Mouse (Mus musculus) heart, adult 18-20 months (tissue): Measurements from ENCODE around the gene Nfix. TPM values are rescaled to one million over a fixed set of nuclear protein-coding genes. Genes with fewer than 3 reads are reported as not detected.
A peak's percentile ranks its signal among the peaks of the same experiment; 100 is the strongest.

Source experiments
- DNase-seq, 2 experiments: peaks; one replicate each; pipeline ENCODE4 v3.0.0; 2021 to 2022; ENCODE audit warnings: mixed read lengths in 1 of 2
- total RNA-seq, 2 experiments: library from RNA; stranded (reverse); gene quantifications; 2 replicates each; pipeline ENCODE4 v1.2.3; 2021

Gene Nfix
- total RNA-seq, 2 experiments from 2014 or later = 250 to 260 TPM

DNA sequence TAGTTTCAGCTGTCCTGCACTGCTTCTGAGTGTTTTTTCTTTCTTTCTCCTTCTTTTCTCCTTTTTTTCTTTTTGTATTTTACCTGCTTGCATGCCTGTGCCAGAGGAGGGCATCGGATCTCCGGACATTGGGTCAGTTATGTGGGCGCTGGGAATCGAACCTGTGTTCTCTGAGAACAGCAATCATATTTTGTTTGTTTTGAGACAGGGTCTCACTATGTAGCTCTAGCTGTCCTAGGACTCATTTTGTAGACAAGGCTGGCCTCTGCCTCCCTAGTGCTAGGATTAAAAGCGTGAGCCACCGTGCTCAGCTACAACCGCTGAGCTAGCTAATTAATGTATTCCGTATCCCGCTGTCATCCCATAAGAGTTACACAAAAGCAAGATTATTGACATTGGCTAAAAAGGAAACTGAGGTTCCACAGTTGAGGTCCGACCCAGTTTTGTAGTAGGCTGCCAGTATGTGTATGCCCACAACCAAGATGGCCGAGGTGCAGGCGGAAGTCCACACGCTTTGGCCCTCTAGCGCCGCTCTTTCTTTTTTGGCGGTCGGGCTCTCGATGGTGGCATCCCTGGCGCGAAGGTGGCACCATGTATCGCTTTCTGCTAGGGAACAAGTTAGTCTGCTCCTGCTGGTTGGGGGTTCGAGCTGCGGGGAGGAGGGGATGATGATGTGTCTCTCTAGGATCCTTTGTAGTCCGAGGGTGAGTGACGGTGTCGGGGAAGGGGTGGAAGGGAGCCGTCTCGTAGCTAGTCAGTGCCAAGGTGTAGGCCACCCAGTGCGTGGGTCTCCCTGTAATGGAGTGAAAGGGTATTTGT lies 135.4 kb downstream of the Nfix start:
- DNase-seq = peak; percentile 88 to 89

DNA sequence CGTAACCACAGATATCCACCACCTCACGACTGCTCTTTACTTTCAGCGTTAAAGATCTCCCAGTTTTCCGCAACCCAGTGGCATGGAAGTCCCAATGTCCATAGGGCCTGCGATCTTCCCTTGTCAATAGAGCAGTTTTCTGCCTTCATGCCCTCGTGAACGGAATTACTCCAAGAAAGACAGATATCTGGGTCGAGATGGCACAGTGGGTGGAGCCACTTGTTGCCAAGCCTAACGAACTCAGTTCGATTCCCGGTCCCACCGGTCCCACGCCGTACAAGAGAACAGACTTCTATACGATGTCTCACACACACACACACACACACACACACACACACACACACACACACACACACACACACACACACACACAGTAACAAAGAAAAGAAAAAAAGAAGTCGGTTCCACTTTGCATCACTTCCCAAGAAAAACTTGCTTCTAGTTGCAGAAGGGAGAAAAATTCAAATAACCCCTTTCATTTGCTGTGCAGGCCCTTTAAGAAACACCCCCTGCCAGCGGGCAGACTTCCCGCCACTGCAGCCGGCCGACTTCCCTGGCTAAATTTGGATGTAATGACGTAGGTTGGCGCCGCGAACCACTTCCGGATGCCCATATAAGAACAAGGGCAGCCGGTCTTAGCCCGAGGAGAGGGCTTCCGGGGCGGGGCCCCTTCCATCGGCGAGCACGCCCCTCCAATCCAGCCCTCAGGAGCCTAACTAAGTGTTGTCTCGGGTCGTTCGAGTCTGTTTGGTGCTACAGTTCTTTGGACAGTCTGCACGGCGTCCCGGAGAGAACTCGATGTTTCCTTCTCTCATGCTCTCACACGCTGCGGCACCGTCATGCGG lies 136.4 kb downstream of the Nfix start:
- DNase-seq = peak; percentile 99

DNA sequence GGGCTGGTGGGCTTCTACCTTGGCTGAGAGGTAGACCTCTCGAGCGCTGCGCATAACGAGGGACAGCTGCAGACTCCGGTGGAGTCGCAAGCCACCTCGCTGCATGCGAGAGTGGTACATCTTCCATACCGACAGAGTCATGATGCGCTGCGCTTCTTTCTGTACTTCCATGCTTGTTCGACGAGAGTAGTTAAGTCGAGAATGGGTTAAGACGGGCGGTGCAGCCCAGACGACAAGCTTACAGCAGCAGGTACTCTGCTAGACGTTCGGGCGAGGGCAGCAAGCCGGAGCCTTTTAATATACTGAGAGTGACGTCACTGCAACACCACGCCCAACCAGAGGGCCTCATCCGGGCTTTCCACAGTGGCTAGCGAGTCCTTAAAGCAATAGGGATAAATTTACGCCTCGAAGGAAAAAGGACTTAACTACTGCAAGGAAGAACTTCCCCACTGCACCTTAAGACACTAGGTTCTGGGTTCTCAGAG lies 137.5 kb downstream of the Nfix start, which contains the start of gene Ier2:
Ier2 (minus strand) TSS at position 272 of the 485 bp plus-strand sequence.
- DNase-seq = peak; percentile 98

DNA sequence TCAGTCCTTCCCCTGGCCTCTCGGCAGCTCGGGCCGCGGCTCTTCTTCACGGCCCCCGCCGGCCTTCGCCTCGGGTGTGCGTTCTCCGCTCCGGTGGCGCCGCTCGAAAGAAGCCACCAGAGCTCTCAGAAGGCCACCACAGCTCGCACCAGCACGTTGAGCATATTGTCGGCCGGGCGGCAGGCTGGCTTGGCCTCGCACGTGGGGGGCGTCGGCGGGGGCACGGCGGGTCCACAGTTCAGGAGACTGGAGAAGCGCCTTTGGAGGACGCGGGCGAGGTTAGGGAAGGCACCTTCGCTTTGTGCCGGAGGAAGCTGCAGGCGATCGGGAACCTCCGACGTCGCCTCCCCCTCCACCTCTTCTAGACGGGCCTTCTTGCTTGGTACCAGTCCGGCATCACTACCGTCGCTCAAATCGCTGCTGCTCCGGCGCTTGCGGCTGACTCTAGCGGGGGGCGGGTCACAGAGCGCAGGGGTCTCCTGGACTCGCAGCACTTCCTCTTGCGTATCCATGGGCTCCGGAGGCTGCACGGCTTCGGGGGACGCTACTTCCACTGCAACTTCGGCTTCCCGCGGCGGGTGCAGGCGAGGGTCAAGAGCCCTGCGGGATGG lies 138.1 kb downstream of the Nfix start:
- DNase-seq = peak in 1 of 2 experiments; percentile 60

DNA sequence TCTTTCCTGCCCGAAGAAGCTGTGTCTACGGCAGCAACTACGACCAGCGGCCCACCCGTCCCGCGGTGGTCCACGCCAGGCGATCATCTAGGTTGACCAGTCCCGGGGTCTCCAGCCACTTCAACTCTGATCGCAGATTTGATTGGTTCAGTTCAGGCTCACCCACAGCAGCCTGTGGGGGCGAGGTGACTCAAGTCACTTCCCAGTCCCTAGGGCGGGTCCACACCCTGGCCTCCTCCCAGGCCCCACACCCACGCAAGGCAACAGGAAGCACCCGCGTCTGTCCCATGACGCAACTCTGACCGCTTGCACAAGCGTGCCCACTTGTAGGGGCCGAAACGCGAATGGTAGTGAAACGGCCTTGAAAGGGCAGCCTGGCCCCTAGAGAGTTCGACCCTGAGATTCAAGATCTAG lies 138.7 kb downstream of the Nfix start:
- peak; percentile 94 to 97 for DNase-seq

DNA sequence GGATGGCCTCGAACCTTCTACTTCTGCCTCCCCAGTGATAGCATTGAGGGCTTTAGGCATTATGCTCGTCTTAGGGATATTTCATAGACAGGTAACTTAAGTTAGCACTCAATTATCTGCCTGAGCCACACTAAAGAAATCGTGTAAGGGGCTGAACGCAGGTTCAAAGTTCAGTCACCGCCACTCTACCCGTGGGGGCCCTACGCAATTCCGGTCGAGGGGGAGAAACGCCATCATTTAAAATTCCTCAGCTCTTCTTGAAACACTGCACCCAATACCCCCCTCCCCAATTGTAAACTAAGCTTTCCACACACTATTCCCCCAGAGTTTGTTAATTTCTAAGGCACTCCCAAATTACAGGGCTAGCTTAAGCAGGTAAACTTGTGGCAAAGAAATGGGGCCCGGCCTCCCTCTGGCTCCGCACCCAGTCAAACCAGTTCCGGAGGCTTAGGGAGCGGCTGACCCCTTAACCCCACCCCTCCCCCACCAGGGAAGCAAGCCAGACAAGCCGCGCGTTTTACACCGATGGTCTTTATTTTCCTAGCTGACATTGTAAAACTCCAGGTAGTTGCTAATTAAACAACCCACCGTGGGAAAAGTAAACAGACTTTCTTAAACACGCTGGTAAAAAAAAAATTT lies 139.2 kb downstream of the Nfix start:
- peak; percentile 51 to 74 for DNase-seq

DNA sequence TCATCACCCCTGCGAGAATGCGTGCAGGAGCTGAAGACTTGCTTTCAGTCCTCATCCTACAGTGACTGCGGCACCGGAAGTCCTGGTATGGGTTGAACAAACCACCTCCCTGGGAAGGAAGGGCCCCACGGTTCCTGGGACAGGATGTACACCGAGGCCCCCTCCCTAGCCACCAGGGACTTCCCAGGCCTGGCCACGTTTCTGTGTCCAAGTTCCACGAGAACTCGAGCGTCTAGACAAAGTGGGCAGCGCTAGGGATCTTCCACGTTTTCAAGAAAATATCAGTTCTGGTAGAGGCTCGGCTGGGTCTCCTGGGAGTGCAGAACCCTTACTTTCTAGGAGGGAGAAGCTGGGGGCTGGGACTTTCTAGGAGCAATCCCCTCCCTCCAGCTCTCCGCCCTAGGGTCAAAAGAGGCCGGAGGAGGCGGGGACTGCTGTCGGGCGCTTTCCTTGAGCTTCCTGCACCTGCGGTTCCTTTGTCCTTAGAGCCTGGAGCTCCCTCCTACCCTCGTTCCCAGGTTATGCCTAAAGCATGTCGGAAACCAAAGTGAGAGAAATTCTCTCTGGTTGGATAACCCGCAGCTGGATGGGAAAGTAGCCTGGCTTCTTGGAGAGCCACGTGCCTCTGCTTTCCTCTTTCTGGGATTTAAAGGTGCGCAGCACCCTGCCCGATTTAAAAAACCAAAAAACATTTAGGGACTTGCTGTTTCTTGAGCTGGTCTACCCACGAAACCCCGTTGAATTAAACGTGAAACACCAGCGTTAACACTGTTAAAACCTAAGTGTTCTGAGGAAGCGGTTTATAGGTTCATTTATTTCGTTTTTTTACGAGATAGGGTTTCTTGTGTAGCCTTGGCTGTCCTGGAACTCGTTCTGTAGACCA lies 140.0 kb downstream of the Nfix start:
- DNase-seq = peak; percentile 81 to 90

DNA sequence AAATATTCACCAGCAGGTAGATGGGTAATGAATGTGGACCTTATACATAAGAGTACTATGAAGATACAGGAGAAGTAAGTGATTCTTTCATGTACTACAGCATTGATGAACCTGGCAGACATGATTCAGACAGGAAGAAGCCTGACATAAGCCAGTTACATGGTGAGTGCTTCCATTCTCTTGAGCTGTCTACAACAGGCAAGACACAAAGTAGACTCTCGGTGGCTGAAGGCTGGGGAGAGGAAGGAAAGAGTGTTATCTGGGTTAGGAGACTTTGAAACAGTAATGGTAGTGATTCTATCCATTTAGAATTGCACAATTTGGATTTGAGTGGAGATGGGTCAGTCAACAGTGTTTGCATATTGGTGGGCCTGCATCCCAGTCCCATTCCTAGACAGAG lies 141.2 kb downstream of the Nfix start:
- no peak for DNase-seq

DNA sequence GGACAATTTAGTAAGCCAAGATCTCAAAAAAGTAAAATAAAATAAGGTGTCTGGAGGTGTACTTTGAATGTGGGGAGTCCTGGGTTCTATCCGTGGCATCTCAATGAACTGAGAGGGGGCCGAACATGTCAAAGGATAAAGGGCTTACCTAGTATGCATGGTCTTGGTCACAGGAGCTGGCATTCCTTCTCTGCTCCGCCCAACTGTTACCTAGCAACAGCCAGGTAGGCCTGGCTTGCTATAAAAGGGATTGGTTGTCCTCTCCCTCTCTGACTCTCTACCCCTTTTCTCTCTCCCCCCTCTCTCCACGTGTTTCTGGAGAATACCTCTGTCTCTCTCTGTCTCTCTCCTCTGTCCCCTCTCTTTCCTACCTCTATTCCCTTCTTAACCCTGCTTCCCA lies 142.5 kb downstream of the Nfix start:
- no peak for DNase-seq

DNA sequence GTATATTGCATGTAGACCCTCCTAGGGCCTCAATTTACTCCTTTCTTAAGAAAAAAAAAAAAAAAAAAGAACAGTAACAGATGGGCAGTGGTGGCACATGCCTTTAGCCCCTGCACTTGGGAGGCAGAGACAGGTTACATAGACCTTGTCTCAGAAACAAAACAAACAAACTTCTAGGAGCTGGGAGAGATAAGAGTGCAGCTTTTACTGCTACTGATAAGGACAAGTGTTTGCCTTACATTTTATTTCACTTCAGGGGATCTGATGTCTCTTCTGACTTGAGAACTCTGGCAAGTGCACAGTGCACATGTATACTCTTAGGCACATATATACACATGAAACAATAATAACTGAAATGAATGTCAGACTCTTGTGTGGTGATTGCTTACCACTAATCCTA lies 142.9 kb downstream of the Nfix start:
- no peak for DNase-seq

DNA sequence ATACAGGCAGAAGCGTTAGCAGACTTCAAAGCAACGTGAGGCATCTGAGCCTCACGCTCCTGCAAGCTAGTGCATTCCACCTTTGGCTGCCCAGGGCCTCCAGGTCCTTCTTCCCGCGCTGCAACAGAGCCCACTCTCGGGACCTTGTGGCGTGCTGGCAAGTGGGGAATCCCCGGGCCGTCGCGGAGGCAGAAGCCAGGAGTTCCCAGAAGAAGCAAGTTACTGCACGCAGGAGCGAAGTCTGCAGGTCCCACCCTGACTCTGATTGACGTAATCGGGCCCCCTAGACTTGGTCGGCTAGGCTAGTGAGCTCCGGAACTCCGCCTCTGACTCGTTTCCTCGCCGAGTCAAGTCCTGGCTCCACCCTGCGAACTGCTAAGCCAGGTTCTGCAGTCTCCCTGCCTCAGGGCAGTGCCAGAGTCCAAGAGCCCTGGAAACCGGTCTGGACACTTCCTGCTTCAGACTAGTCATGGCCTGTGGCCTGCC lies 143.5 kb downstream of the Nfix start:
- DNase-seq = peak; percentile 81 to 95

DNA sequence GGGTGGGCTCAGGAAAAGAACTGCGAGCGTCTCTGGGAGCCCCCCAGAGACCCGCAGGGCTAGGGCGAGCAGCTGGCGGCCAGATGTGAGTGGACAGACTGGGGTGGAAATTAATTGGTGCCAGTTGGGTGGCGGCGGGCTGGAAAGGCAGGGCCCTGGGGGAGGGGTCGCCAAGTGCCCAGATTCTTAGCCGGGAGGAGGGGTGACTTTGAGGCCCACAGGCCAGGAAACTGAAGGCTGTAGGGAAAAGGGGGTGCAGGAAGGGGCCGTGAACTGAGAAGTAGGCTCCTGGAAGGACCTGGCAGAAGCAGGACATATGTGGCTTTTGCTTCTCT lies 144.0 kb downstream of the Nfix start:
- peak in 1 of 2 experiments; percentile 45 for DNase-seq

DNA sequence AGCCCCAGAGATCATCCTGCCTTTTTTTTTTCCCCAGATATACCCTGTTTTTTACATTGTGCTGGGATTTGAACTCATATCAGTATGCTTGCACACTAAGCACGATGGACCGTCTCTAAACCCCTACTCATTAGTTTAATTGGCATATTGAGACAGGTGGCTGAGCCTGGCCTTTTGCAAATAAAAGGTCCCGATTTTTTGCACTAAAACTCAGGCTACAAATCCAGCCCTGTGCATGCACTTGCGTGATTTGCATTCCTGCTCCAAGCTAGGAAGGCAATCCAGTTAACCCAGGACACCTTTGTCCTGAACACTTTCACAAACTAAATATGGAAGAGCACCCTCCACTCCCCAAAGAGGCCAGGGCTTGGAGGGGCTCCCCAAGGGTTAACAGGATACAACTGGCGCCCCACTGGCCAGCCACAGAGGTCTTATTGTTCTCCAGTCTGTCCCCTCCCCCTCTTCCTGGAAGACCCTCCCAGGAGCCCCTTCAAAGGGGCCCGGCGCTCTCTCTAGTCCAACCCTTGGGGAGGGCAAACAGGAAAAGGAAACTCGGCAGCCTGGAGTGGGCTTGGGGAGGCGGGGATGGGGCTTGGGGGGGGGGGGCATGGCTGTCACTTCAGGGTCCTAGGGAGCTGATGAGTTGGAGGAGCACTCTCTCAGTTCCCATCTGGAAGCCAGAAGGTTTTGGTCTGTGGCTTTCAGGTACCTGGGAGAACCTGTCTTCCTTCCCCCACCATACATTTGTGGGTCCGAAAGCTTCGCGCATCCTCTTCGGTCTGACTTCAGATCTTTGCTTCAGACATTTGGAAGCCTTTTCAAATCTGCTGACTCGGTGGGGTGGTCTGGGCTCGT lies 144.6 kb downstream of the Nfix start:
- peak in 1 of 2 experiments; percentile 52 for DNase-seq

DNA sequence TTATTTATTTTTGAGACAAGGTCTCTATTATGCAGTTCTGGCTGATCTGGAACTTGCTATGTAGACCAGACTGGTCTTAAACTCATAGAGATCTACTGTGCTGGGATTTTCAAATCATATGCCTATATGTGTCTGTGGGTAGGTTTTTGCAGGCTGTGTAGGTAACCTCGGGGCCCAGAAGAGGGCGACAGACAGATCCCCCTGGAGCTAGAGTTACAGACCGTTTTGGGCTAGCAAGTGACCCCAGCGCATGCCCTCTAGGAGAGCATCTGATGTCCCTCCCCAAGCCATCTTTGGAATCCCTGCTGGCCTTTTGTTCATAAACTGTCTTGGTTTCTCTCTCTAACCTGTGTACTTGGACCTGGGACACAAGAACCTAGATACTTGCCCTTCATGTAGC lies 145.5 kb downstream of the Nfix start:
- no peak for DNase-seq

DNA sequence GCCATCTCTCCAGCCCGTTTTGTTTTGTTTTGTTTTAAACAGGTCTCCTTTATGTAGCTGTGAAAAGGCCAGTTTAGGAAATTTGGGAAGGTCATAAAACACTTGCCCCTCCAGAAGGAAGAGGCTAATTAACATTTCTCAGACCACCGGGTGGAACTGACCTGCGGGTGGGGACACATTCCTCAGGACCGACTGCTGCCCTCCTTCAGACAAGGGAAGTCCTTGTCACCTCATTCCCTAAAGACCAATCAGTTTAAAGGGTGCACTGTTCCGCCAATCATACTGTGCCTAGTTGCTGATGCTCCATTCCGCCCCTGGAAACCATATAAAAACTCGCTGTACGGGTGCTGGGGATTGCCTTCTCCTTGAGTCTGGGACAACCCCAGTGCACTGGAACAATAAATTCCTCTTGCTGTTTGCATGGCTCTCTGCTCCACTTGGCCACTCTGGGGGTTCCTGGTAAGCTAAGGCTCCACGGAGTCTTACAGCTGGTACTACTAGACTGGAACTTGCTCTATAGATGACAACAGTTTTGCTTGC lies 147.0 kb downstream of the Nfix start:
- no peak for DNase-seq

DNA sequence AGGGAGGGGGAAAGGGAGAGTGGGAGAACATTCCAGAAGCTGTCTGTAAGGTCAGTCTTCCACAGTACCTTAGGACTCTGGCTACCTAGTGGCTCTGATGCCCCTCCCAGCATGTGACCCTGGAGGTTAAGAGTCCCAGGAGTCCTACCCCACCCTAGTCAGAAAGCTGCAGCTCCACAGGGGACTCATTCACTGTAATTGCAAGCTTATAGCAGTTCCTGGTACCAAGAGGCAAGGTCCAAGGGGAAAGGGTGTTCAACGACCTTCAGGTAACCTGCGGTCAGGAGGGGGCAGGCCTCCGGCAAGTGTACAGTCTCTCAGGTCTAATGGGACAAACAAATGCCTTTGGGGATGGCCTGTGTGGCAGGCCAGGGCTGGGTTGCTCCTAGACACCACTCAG lies 149.9 kb downstream of the Nfix start:
- DNase-seq = no peak
